Mouse (Mus musculus): ENCODE results near the gene Necab2. TPM values are rescaled to one million over a fixed set of nuclear protein-coding genes. Genes with fewer than 3 reads are reported as not detected.
A peak's percentile ranks its signal among the peaks of the same experiment; 100 is the strongest.

The Necab2 gene
- polyA plus RNA-seq, 1 experiment from 2014 or later, result 9.2 TPM

- no peaks in the 10 kb centered on the region for H3K9me3 ChIP-seq (replicated peaks; ENCODE audit: control insufficient read depth, low read length)
- no peak overlapping the region for H3K9ac ChIP-seq (replicated peaks; ENCODE audit: low read length)
- no peak overlapping the region for H3K4me3 ChIP-seq (ENCODE audit: low read depth, low read length)
- DNase-seq (ENCODE audit: low spot score) (peak; percentile 28), ATAC-seq (replicated peaks; ENCODE audit: insufficient number of reproducible peaks, low FRiP score, low TSS enrichment, low read depth) (no peak)
- 73% methylated on average over 2 of the region's 2 CpGs for WGBS
- no peak overlapping the region for H3K27ac ChIP-seq (replicated peaks; ENCODE audit: low read depth, low read length)
- no peak overlapping the region for H3K4me2 ChIP-seq (ENCODE audit: low read depth, low read length)
- H3K27me3 ChIP-seq (ENCODE audit: control insufficient read depth, insufficient read depth, low read length), result no peaks in the 10 kb centered on the region
- no peaks in the 10 kb centered on the region for H3K36me3 ChIP-seq (replicated peaks; ENCODE audit: control insufficient read depth, insufficient read depth, low read depth, low read length)
- H3K4me1 ChIP-seq (ENCODE audit: control insufficient read depth, insufficient read depth, low read length), result peaks cover 2% of the 10 kb centered on the region; the same call in 1 of the 2 replicates
These were observed 53.3 kb downstream of the Necab2 start for GRCm38 (mm10) chr8:119499836-119500235.

- no peak within 1 kb of the TSS for H3K9ac ChIP-seq (replicated peaks; ENCODE audit: low read length)
- no peaks in the 10 kb centered on the region for H3K9me3 ChIP-seq (replicated peaks; ENCODE audit: control insufficient read depth, low read length)
- ATAC-seq (replicated peaks; ENCODE audit: insufficient number of reproducible peaks, low FRiP score, low TSS enrichment, low read depth), result no peak
- H3K36me3 ChIP-seq (replicated peaks; ENCODE audit: control insufficient read depth, insufficient read depth, low read depth, low read length), result no peaks in the 10 kb centered on the region
- no peak for DNase-seq (ENCODE audit: low spot score)
- H3K27me3 ChIP-seq (ENCODE audit: control insufficient read depth, insufficient read depth, low read length), result no peaks in the 10 kb centered on the region
- H3K27ac ChIP-seq (replicated peaks; ENCODE audit: low read depth, low read length), result no peak within 1 kb of the TSS
- H3K4me2 ChIP-seq (ENCODE audit: low read depth, low read length), result no peak within 1 kb of the TSS
- WGBS, result 27% methylated on average over 5 of the region's 5 CpGs
- H3K4me3 ChIP-seq (ENCODE audit: low read depth, low read length), result no peak within 1 kb of the TSS
- H3K4me1 ChIP-seq (ENCODE audit: control insufficient read depth, insufficient read depth, low read length), result peaks cover 2% of the 10 kb centered on the region; the same call in 1 of the 2 replicates
These were observed 55.1 kb downstream of the Necab2 start, which contains the start of gene Slc38a8 for GRCm38 (mm10) chr8:119501598-119501997. Slc38a8 (minus strand) TSS chr8:119501698.

- peaks cover 2% of the 10 kb centered on the region; the same call in 1 of the 2 replicates for H3K4me1 ChIP-seq (ENCODE audit: control insufficient read depth, insufficient read depth, low read length)
- 32% methylated on average over 4 of the region's 4 CpGs for WGBS
- DNase-seq (ENCODE audit: low spot score) (no peak), ATAC-seq (replicated peaks; ENCODE audit: insufficient number of reproducible peaks, low FRiP score, low TSS enrichment, low read depth) (no peak)
- H3K9me3 ChIP-seq (replicated peaks; ENCODE audit: control insufficient read depth, low read length), result no peaks in the 10 kb centered on the region
- no peaks in the 10 kb centered on the region for H3K36me3 ChIP-seq (replicated peaks; ENCODE audit: control insufficient read depth, insufficient read depth, low read depth, low read length)
- no peak overlapping the region for H3K4me3 ChIP-seq (ENCODE audit: low read depth, low read length)
- no peak overlapping the region for H3K4me2 ChIP-seq (ENCODE audit: low read depth, low read length)
- no peaks in the 10 kb centered on the region for H3K27me3 ChIP-seq (ENCODE audit: control insufficient read depth, insufficient read depth, low read length)
- no peak overlapping the region for H3K27ac ChIP-seq (replicated peaks; ENCODE audit: low read depth, low read length)
- H3K9ac ChIP-seq (replicated peaks; ENCODE audit: low read length), result no peak overlapping the region
These were observed 55.6 kb downstream of the Necab2 start for GRCm38 (mm10) chr8:119502111-119502510.

GRCm38 (mm10) chr8:119503191-119503767 is 56.8 kb downstream of the Necab2 start:
- peaks cover 2% of the 10 kb centered on the region; the same call in 1 of the 2 replicates for H3K4me1 ChIP-seq (ENCODE audit: control insufficient read depth, insufficient read depth, low read length)
- DNase-seq (ENCODE audit: low spot score), result no peak
- H3K36me3 ChIP-seq (replicated peaks; ENCODE audit: control insufficient read depth, insufficient read depth, low read depth, low read length), result no peaks in the 10 kb centered on the region
- no peak overlapping the region for H3K9ac ChIP-seq (replicated peaks; ENCODE audit: low read length)
- no peak overlapping the region for H3K4me2 ChIP-seq (ENCODE audit: low read depth, low read length)
- peak; percentile 32; the same call in 1 of the 2 replicates for ATAC-seq (replicated peaks; ENCODE audit: insufficient number of reproducible peaks, low FRiP score, low TSS enrichment, low read depth)
- no peaks in the 10 kb centered on the region for H3K9me3 ChIP-seq (replicated peaks; ENCODE audit: control insufficient read depth, low read length)
- no peak overlapping the region for H3K27ac ChIP-seq (replicated peaks; ENCODE audit: low read depth, low read length)
- no peaks in the 10 kb centered on the region for H3K27me3 ChIP-seq (ENCODE audit: control insufficient read depth, insufficient read depth, low read length)
- 48% methylated on average over 10 of the region's 10 CpGs for WGBS
- H3K4me3 ChIP-seq (ENCODE audit: low read depth, low read length), result no peak overlapping the region

- Histone ChIP-seq H3K9ac (replicated peaks; ENCODE audit: low read length) (no peak overlapping the region), H3K4me2 (ENCODE audit: low read depth, low read length) (no peak overlapping the region), H3K27me3 (ENCODE audit: control insufficient read depth, insufficient read depth, low read length) (no peaks in the 10 kb centered on the region), H3K4me1 (ENCODE audit: control insufficient read depth, insufficient read depth, low read length) (peaks cover 2% of the 10 kb centered on the region; the same call in 1 of the 2 replicates), H3K27ac (replicated peaks; ENCODE audit: low read depth, low read length) (no peak overlapping the region), H3K4me3 (ENCODE audit: low read depth, low read length) (no peak overlapping the region), H3K36me3 (replicated peaks; ENCODE audit: control insufficient read depth, insufficient read depth, low read depth, low read length) (peaks cover 5% of the 10 kb centered on the region), H3K9me3 (replicated peaks; ENCODE audit: control insufficient read depth, low read length) (no peaks in the 10 kb centered on the region)
- ATAC-seq (replicated peaks; ENCODE audit: insufficient number of reproducible peaks, low FRiP score, low TSS enrichment, low read depth), result no peak
- WGBS, result 36% methylated on average over 9 of the region's 9 CpGs
- no peak for DNase-seq (ENCODE audit: low spot score)
These were observed 59.0 kb downstream of the Necab2 start for GRCm38 (mm10) chr8:119505488-119505887.

GRCm38 (mm10) chr8:119506106-119506505 is 59.6 kb downstream of the Necab2 start:
- peaks cover 2% of the 10 kb centered on the region; the same call in 1 of the 2 replicates for H3K4me1 ChIP-seq (ENCODE audit: control insufficient read depth, insufficient read depth, low read length)
- no peak overlapping the region for H3K9ac ChIP-seq (replicated peaks; ENCODE audit: low read length)
- no peaks in the 10 kb centered on the region for H3K27me3 ChIP-seq (ENCODE audit: control insufficient read depth, insufficient read depth, low read length)
- H3K4me3 ChIP-seq (ENCODE audit: low read depth, low read length), result no peak overlapping the region
- WGBS, result 94% methylated on average over 8 of the region's 8 CpGs
- H3K4me2 ChIP-seq (ENCODE audit: low read depth, low read length), result no peak overlapping the region
- H3K27ac ChIP-seq (replicated peaks; ENCODE audit: low read depth, low read length), result no peak overlapping the region
- ATAC-seq (replicated peaks; ENCODE audit: insufficient number of reproducible peaks, low FRiP score, low TSS enrichment, low read depth) (no peak), DNase-seq (ENCODE audit: low spot score) (no peak)
- H3K9me3 ChIP-seq (replicated peaks; ENCODE audit: control insufficient read depth, low read length), result no peaks in the 10 kb centered on the region
- peaks cover 5% of the 10 kb centered on the region for H3K36me3 ChIP-seq (replicated peaks; ENCODE audit: control insufficient read depth, insufficient read depth, low read depth, low read length)

GRCm38 (mm10) chr8:119510471-119510870 is 64.0 kb downstream of the Necab2 start:
- Histone ChIP-seq H3K9me3 (replicated peaks; ENCODE audit: control insufficient read depth, low read length) (no peaks in the 10 kb centered on the region), H3K36me3 (replicated peaks; ENCODE audit: control insufficient read depth, insufficient read depth, low read depth, low read length) (peaks cover 14% of the 10 kb centered on the region), H3K4me2 (ENCODE audit: low read depth, low read length) (no peak overlapping the region), H3K4me3 (ENCODE audit: low read depth, low read length) (no peak overlapping the region), H3K4me1 (ENCODE audit: control insufficient read depth, insufficient read depth, low read length) (no peaks in the 10 kb centered on the region), H3K27me3 (ENCODE audit: control insufficient read depth, insufficient read depth, low read length) (no peaks in the 10 kb centered on the region), H3K9ac (replicated peaks; ENCODE audit: low read length) (no peak overlapping the region), H3K27ac (replicated peaks; ENCODE audit: low read depth, low read length) (no peak overlapping the region)
- 90% methylated on average over 9 of the region's 9 CpGs for WGBS
- ATAC-seq (replicated peaks; ENCODE audit: insufficient number of reproducible peaks, low FRiP score, low TSS enrichment, low read depth) (no peak), DNase-seq (ENCODE audit: low spot score) (no peak)

GRCm38 (mm10) chr8:119511722-119512121 is 65.2 kb downstream of the Necab2 start:
- Histone ChIP-seq H3K4me1 (ENCODE audit: control insufficient read depth, insufficient read depth, low read length) (no peaks in the 10 kb centered on the region), H3K27me3 (ENCODE audit: control insufficient read depth, insufficient read depth, low read length) (no peaks in the 10 kb centered on the region), H3K9ac (replicated peaks; ENCODE audit: low read length) (no peak overlapping the region), H3K27ac (replicated peaks; ENCODE audit: low read depth, low read length) (no peak overlapping the region), H3K4me3 (ENCODE audit: low read depth, low read length) (no peak overlapping the region), H3K9me3 (replicated peaks; ENCODE audit: control insufficient read depth, low read length) (no peaks in the 10 kb centered on the region), H3K4me2 (ENCODE audit: low read depth, low read length) (no peak overlapping the region), H3K36me3 (replicated peaks; ENCODE audit: control insufficient read depth, insufficient read depth, low read depth, low read length) (peaks cover 15% of the 10 kb centered on the region)
- WGBS, result 95% methylated on average over 7 of the region's 7 CpGs
- no peak for DNase-seq (ENCODE audit: low spot score)
- ATAC-seq (replicated peaks; ENCODE audit: insufficient number of reproducible peaks, low FRiP score, low TSS enrichment, low read depth), result no peak
